Comparison of ENCODE assay signal across 8 mouse cellular contexts in genomic region chr1:138619114-138619971, GRCm38 (mm10). TPM values are rescaled to one million over a fixed set of nuclear protein-coding genes. Genes with fewer than 3 reads are reported as not detected.
A peak's percentile ranks its signal among the peaks of the same experiment; 100 is the strongest.
DNase-seq lines count a peak whose midpoint lies in the region; ATAC-seq lines count a peak whose summit lies in the region.

No protein-coding gene starts in this region.

- peak; percentile 94 for DNase-seq in Muller cell, postnatal 12 days (ENCODE audit: inconsistent ontology term)
- peak; percentile 89 for DNase-seq in cerebellum, adult 9-11 months
- DNase-seq in frontal cortex, adult 2 months (ENCODE audit: extremely low spot score in 1 of 2, low spot score in 1 of 2): peak; percentile 95 to 98
- DNase-seq in layer of hippocampus, postnatal 14 days (ENCODE audit: low spot score in 2 of 2): peak; percentile 96 to 98
- peak; percentile 98 for DNase-seq in lung, postnatal 14 days
- DNase-seq in retina, adult 2 months (ENCODE audit: low read depth, low spot score): peak; percentile 82
- DNase-seq in thymus, postnatal 36 days: peak; percentile 97 to 98

- 0% methylated on average over 76 of the region's 83 CpGs for WGBS in hindbrain, embryonic 12.5 days

- 0 out of 2 replicates have a peak, but pooled peaks cover 9% of the 10 kb centered on the region for H3K4me1 ChIP-seq in hindbrain, embryonic 12.5 days

- peak overlapping the region; percentile 91 for H3K27ac ChIP-seq in hindbrain, embryonic 12.5 days

- H3K4me3 ChIP-seq in hindbrain, embryonic 12.5 days: peak overlapping the region; percentile 94

- no peaks in the 10 kb centered on the region for H3K27me3 ChIP-seq in hindbrain, embryonic 12.5 days

- no peaks in the 10 kb centered on the region for H3K9me3 ChIP-seq in hindbrain, embryonic 12.5 days (replicated peaks)

- ATAC-seq in hindbrain, embryonic 12.5 days (ENCODE audit: low FRiP score): peak; percentile 97

- no peaks in the 10 kb centered on the region for H3K36me3 ChIP-seq in hindbrain, embryonic 12.5 days

- peak overlapping the region; percentile 79 for H3K9ac ChIP-seq in hindbrain, embryonic 12.5 days

- H3K4me2 ChIP-seq in hindbrain, embryonic 12.5 days (replicated peaks): peak overlapping the region; percentile 77

RNA-seq across cellular contexts. Expression of gene Nek7, which starts 0.6 kb away (rescaled TPM):
- 24.6 and 24.9 TPM in 2 replicates for polyA plus RNA-seq in frontal cortex, adult 2 months (2012; rRNA removed)
- polyA plus RNA-seq in hindbrain, embryonic 12.5 days (2016; fragmentation: Nextera tagmentation; extraction: Ambion mirVana): 23.2 and 24.5 TPM in 2 replicates
- 10 to 100 TPM; 24.7 to 26.1 TPM for total RNA-seq in layer of hippocampus, postnatal 14 days (2021)

Comparison
In these comparisons a context has a peak if more than half of its experiments do, and no peak if none do; other contexts are left out.
1. Peak in every context shown above with its lines: DNase-seq, ATAC-seq, H3K4me3 ChIP-seq and H3K27ac ChIP-seq.